Mouse (Mus musculus) left cerebral cortex, adult 2 months (tissue): ENCODE data around the gene Pomc. TPM values are rescaled to one million over a fixed set of nuclear protein-coding genes. Genes with fewer than 3 reads are reported as not detected.

ENCODE experiments used
- DNase-seq, 2 experiments: peaks; one replicate each; pipeline ENCODE4 v3.0.0; 2021 to 2022; ENCODE audit warnings: low spot score in 2 of 2, mixed read lengths in 1 of 2; ENCODE audit errors: extremely low spot score in 1 of 2
- H3K27ac ChIP-seq: fragments of 200-600 bp; 2 replicates; pipeline ENCODE4 v1.8.1; 2022
- H3K4me3 ChIP-seq: fragments of 200-600 bp; 2 replicates; pipeline ENCODE4 v1.8.1; 2022
- CTCF ChIP-seq: fragments of 200-600 bp; IDR thresholded peaks from 2 replicates; pipeline ENCODE4 v1.8.1; 2022; ENCODE audit warnings: antibody characterized with exemption, mild to moderate bottlenecking, moderate library complexity
- intact Hi-C: fragments of 180-260 bp; cut with DNase I; formaldehyde crosslinking; loops from one replicate; pipeline ENCODE4 v1.15.1; 2025
- total RNA-seq, 2 experiments: library from RNA; stranded (reverse); gene quantifications; 2 replicates each; pipeline ENCODE4 v1.2.3; 2021

Pomc gene
- total RNA-seq, 2 experiments from 2014 or later: 1.6 to 2.8 TPM

DNA sequence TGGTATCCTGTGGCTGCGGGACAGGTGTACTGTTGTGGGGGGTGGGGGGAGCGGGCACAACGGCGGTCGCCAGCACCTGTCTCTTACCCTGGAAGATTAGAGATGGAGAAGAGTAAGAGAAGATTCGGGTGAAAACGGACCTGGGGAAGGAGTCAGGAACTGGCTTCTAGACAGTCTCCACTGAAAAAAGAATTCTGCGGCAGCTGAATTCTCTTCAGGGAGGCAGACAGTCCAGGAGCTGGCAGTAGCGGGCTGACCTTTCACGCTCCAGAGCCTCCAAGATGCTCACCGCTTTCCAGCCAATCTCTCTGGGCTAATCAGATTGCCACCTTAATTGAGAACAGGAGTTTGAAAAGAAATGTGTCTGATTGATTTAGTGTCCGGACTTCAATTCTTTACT, 54.0 kb downstream of the Pomc start:
- no peak for TF ChIP-seq CTCF
- H3K27ac ChIP-seq: peak overlapping the region; percentile 88; the same call in 1 of the 2 replicates
- no peak overlapping the region for H3K4me3 ChIP-seq
- DNase-seq: no peak
- intact Hi-C loops: no loop called here

Other genes with a start within 250 kb of the Pomc start
- 100 to 1,000 TPM in 1 of 2 experiments, 10 to 100 TPM in 1; 99.8 to 116 TPM for gene Dnmt3a, start 148.9 kb upstream of the Pomc start, total RNA-seq
- gene Efr3b, start 84.0 kb downstream of the Pomc start, total RNA-seq: 100 to 1,000 TPM; 104 to 114 TPM
- gene Dnajc27, start 127.6 kb downstream of the Pomc start, total RNA-seq: 10 to 100 TPM; 91.0 to 95.8 TPM
- 10 to 100 TPM; 51.4 to 53.8 TPM for gene Adcy3, start 178.2 kb downstream of the Pomc start, total RNA-seq